Mouse (Mus musculus) lung, postnatal 4 days (tissue): Measurements from ENCODE around the gene Cyp2e1.
"Not testable (repeated sequence)": the region's sequence is repeated elsewhere in the genome, so short reads cannot be mapped to it uniquely, and the experiment has no call there.

Experiments used
- DNase-seq, 2 experiments: peaks; one replicate each; pipeline ENCODE4 v3.0.0; 2021

The Cyp2e1 gene

DNA sequence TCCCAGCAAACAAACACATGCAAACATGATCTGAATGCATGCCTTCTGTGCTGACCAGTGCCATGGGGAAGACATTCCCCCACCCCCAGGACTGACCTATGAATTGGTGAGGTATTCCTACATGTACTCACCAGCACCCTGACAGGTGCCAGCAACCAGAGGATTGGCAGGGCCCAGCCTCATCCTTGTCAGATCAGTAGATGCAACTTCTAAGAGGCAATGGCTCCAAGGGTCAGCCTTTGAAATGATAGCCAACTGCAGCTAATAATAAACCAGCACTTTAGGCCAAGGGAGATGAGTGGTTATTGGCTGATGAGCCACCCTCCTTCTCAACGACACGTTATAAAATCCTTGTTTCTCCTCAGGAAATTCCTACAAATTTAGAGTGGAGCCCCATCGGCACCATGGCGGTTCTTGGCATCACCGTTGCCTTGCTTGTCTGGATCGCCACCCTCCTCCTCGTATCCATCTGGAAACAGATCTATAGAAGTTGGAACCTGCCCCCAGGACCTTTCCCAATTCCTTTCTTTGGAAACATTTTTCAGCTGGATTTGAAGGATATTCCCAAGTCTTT is at the start of gene Cyp2e1:
Cyp2e1 (plus strand) TSS at position 293 of the 574 bp plus-strand sequence.
- no peak for DNase-seq

- DNase-seq = no peak
Measured at GRCm38 (mm10) chr7:140717155-140718055, 46.1 kb upstream of the Cyp2e1 start.

- no peak for DNase-seq
Measured at GRCm38 (mm10) chr7:140721095-140721494, 42.4 kb upstream of the Cyp2e1 start.

DNA sequence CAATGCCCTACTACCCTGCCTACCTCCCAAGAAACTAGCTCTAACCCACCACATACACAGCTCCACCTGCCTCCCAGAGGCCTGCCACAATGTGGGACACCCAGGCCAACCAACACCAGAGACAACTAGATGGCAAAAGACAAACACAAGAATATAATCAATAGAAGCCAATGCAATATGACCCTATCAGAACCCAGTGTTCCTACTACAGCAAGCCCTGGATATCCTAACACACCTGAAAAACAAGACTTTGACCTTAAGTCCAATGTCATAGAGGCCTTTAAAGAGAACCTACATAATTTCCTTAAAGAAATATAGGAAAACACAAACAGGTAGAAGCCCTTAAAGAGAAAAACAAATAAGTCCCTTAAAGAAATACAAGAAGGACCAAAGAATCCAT is 38.0 kb upstream of the Cyp2e1 start:
- no peak for DNase-seq

GRCm38 (mm10) chr7:140733162-140733561 is 30.4 kb upstream of the Cyp2e1 start:
- DNase-seq = no peak

DNA sequence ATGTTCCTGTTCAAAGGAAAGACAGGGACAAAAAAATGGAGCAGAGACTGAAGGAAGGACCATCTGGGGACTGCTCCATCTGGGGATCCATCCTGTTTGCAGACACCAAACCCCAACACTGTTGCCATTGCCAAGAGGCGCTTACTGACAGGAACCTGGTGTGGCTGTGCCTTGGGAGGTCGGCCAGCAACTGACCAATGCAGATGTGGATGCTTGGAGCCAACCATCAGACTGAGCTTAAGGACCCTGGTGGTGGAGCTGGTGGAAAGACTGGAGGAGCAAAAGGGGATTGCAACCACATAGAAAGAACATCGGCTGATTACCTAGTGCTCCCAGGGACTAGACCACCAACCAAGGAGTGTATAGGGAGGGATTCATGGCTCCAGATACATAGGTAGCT is 16.1 kb upstream of the Cyp2e1 start:
- no peak for DNase-seq

DNA sequence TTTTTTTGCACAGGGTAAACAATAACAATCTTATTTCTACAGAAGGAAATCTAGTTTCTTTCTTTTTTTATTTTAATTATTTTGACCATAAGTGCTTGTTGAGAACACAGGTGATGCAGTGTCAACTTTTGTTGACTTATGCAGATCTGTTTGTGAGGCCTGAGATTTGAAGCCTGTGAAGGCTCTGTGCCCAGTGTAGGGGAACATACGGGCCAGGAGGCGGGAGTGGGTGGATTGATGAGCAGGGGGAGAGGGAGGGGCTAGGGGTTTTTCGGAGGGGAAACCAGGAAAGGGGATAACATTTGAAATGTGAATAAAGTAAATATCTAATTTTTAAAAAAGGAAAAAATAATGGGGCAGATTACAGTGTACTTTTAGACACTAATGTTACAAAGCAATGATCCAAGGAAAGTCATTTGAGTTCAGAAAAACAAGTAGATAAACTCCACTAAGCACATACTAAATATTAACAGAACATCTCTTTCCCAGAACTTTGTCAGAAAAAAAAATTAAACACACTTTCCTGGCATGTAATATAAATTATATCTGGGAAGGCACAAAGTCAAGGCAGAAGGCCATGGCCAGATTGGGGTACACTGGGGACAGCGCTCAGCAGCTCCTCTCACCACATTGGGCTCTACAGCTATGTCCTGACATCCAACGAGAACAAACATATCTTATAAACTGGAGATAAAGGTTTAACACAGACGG is 15.3 kb upstream of the Cyp2e1 start:
- DNase-seq = no peak

DNA sequence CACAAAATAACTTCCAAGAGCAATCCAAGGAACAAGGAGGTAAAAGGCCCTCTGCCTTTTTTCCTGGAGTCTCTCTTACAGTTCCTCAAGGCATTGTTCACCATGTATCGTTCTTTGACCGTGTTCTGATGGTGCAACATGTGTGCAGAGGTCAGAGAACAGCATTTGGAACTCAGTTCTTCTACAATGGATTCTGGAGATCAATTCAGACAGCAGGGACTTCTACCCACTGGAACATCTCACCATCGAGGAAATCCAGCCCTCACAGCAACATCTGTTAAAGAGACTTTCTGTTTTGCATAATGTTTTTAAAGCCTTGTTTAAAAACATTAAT is 14.7 kb upstream of the Cyp2e1 start:
- DNase-seq = no peak

- no peak for DNase-seq
Measured at GRCm38 (mm10) chr7:140754556-140754955, 9.0 kb upstream of the Cyp2e1 start.

- DNase-seq = peak in 1 of 2 experiments; percentile 43
Measured at GRCm38 (mm10) chr7:140756151-140756854, 7.2 kb upstream of the Cyp2e1 start.

DNA sequence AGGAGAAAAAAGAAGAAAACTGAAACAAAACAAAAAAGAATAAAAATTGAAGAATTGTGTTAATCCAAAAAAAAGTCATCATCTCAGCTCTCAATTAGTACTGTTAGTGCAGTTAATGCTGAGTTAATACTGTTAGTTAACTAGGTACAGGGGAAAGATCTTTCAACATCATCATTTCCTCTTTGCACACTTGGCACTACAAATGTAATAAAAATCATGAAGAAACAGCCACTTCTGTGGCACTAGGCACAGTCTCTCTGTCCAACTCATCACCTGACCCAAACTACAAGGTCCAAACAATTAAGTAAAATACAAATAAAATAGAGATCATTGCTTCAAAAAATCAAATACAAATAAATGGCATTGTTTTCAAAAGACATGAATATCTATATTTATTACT is 2.9 kb upstream of the Cyp2e1 start:
- DNase-seq = no peak

DNA sequence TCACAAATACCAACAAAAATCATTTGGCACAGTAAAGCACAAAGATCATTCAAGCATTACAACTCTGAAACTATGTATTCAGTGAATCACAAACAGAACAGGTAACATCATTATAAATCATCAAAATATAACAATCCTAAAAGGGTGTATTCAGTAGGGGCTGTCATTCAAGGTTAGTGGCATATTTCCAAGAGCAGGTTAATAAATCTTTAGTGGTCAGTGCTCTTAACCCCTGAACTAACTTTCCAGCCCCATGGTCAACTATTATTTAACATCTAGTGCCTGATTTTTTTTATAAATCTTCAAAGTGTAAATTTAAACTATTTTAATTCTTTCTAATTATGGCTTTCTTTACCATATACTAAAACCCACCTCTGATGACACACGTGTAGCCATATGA is 1.9 kb downstream of the Cyp2e1 start:
- not testable (repeated sequence) for DNase-seq

DNA sequence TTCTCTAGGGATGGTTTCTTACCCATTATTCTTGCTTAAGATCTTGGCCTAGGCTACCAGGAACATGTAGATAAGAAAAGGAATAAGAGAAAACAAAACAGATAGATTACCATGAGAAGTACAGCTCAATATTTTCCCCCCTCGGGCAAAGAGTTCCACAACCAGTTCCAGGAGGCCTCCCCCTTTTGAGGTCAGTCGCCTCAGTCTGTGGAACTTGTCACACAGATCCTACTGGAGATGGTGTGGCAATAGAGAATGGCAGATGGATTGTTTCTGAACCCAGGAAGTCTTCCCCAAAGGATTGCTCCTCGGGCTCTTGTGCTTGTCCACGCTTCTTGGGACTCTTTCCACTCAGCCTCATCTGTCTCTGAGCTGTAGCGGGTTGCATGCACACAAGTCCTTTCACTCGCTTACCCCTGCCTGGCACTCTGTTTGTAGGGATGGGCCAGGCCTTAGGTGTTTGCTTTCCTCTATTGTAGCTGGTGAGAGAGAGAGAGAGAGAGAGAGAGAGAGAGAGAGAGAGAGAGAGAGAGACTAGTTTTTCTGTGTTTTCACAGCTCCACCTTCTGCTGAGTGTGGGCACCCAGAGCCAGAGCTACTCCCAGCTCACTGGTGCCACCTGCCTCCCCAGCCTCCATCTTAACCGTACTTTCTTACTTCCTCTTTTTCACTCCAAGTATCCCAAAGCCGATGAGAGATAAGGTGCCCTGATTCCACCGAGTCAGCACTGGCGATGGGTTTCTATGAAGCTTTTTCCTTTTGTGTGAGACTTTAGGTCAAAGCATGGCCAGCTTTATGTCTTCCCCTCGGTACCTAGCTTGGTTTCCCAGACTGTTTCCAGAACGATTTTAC is 2.6 kb downstream of the Cyp2e1 start:
- no peak for DNase-seq

GRCm38 (mm10) chr7:140780548-140780947 is 17.0 kb downstream of the Cyp2e1 start:
- DNase-seq = no peak

- DNase-seq = no peak
Measured at GRCm38 (mm10) chr7:140787406-140788052, 24.0 kb downstream of the Cyp2e1 start, which contains the start of gene Syce1. Gene Syce1, minus strand, starts transcription at chr7:140787852.

- DNase-seq = no peak
Measured at GRCm38 (mm10) chr7:140788053-140788435, 24.5 kb downstream of the Cyp2e1 start.

GRCm38 (mm10) chr7:140793541-140793940 is 30.0 kb downstream of the Cyp2e1 start:
- DNase-seq = no peak

DNA sequence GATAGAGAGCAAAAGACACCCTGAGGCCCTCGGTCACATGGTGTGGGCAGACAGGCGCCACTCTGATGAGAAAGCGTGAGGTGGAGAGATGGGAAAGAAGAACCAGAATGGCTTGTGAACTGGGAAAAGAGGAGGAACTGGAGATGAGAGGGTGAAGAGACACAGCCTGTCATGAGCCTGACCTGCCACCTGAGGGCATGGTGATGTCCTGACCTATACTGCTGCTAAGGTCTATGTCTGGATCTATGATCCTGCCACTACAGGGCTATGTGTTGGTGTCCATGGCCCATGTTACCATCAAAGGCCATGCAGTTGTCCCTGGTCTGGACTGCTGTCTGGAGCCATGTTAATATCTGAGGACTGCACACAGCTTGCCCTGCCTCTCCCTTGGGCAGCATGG is 34.1 kb downstream of the Cyp2e1 start:
- DNase-seq = no peak

GRCm38 (mm10) chr7:140798212-140798611 is 34.7 kb downstream of the Cyp2e1 start:
- no peak for DNase-seq

- DNase-seq = no peak
Measured at GRCm38 (mm10) chr7:140802629-140803028, 39.1 kb downstream of the Cyp2e1 start.

DNA sequence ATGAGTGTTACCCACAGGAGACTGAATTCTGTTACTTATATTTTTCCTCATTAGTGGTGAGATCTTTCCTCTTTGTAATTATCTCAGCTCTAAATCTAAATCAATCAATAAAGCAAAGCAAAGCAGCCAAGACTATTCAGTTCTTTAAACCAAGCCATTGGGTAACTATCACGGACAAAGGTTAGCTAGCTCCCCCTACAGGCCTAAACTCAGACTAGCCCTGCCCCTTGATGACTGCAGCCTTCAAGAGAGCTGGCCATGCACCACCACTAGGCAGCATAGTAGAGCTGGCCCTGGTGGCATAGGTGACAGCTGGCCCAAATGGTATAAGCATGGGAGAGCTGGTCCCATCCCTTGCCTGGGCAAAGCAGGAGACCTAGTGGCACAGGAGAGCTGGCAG is 42.2 kb downstream of the Cyp2e1 start:
- DNase-seq = peak; percentile 32 to 45

- no peak for DNase-seq
Measured at GRCm38 (mm10) chr7:140810496-140810895, 47.0 kb downstream of the Cyp2e1 start.
